Mouse (Mus musculus) midbrain, embryonic 13.5 days (tissue): Measurements from ENCODE around the gene Cpeb2. TPM values are rescaled to one million over a fixed set of nuclear protein-coding genes. Genes with fewer than 3 reads are reported as not detected.
A peak's percentile ranks its signal among the peaks of the same experiment; 100 is the strongest.

Experiments used
- ATAC-seq: fragments of 200-750 bp; cut with Nextera tagmentation; 2 replicates; pipeline ENCODE4 v1.8.0; 2017; ENCODE audit warnings: mild to moderate bottlenecking, moderate TSS enrichment, moderate library complexity
- H3K27ac ChIP-seq: fragments of 300-500 bp; sonication (generic); 2 replicates; pipeline ENCODE4 v1.5.1; 2015; ENCODE audit warnings: inconsistent platforms, mild to moderate bottlenecking, moderate library complexity
- H3K27me3 ChIP-seq: fragments of 300-500 bp; sonication (generic); 2 replicates; pipeline ENCODE4 v1.6.1; 2015; ENCODE audit warnings: mild to moderate bottlenecking, inconsistent platforms
- H3K36me3 ChIP-seq: fragments of 300-500 bp; sonication (generic); 2 replicates; pipeline ENCODE4 v1.6.1; 2015; ENCODE audit warnings: mild to moderate bottlenecking, inconsistent platforms
- H3K4me1 ChIP-seq: fragments of 300-500 bp; sonication (generic); replicated peaks from 2 replicates; pipeline ENCODE4 v1.6.1; 2015; ENCODE audit warnings: inconsistent platforms
- H3K4me2 ChIP-seq: fragments of 300-500 bp; sonication (generic); replicated peaks from 2 replicates; pipeline ENCODE4 v1.6.1; 2015; ENCODE audit warnings: moderate library complexity, mild to moderate bottlenecking, inconsistent platforms
- H3K4me3 ChIP-seq: fragments of 300-500 bp; sonication (generic); replicated peaks from 2 replicates; pipeline ENCODE4 v1.5.1; 2015; ENCODE audit warnings: mild to moderate bottlenecking, inconsistent platforms
- H3K9ac ChIP-seq: fragments of 300-500 bp; sonication (generic); replicated peaks from 2 replicates; pipeline ENCODE4 v1.6.1; 2015; ENCODE audit warnings: mild to moderate bottlenecking, inconsistent platforms
- H3K9me3 ChIP-seq: fragments of 300-500 bp; sonication (generic); 2 replicates; pipeline ENCODE4 v1.6.1; 2016; ENCODE audit warnings: mild to moderate bottlenecking, inconsistent platforms
- WGBS: fragments of 180-500 bp; shearing (Covaris S2); methylation state at CpG from one replicate; pipeline ENCODE4 v1.1.7; 2015; 5-methylcytosine and 5-hydroxymethylcytosine counted together
- polyA plus RNA-seq: library from polyadenylated mRNA; unstranded; fragments of >200 nt; fragmentation: Nextera tagmentation; extraction: Ambion mirVana; gene quantifications from 2 replicates; pipeline ENCODE4 v1.2.1, GENCODE M21; 2015

The Cpeb2 gene
- polyA plus RNA-seq, 1 experiment from 2014 or later: 12.1 TPM

DNA sequence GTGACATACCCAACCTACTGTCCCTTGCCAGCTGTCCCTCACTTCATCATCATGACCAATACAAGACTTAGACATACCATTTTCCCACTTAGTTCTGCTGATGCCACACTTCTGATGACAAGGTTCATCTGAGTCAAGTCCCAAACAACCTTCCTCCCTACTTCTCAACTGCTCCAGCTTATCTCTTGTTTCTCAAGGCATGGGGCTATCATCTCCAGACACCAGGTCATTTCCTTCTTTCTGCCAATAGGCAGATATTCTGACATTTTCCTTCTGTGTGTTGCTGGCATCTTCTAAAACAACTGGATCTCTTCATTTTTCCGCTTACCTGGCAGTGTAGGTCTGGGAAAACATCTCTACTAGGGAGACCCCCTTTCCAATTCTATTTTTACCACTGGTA lies 104.2 kb downstream of the Cpeb2 start:
- no peaks in the 10 kb centered on the region for H3K9me3 ChIP-seq
- H3K4me3 ChIP-seq: no peak overlapping the region
- no peaks in the 10 kb centered on the region for H3K27me3 ChIP-seq
- no peak overlapping the region for H3K9ac ChIP-seq
- H3K4me2 ChIP-seq: no peak overlapping the region
- WGBS: 93% methylated on average over 1 of the region's 1 CpGs
- H3K4me1 ChIP-seq: no peaks in the 10 kb centered on the region
- H3K36me3 ChIP-seq: no peaks in the 10 kb centered on the region
- no peak for ATAC-seq
- no peak overlapping the region for H3K27ac ChIP-seq

DNA sequence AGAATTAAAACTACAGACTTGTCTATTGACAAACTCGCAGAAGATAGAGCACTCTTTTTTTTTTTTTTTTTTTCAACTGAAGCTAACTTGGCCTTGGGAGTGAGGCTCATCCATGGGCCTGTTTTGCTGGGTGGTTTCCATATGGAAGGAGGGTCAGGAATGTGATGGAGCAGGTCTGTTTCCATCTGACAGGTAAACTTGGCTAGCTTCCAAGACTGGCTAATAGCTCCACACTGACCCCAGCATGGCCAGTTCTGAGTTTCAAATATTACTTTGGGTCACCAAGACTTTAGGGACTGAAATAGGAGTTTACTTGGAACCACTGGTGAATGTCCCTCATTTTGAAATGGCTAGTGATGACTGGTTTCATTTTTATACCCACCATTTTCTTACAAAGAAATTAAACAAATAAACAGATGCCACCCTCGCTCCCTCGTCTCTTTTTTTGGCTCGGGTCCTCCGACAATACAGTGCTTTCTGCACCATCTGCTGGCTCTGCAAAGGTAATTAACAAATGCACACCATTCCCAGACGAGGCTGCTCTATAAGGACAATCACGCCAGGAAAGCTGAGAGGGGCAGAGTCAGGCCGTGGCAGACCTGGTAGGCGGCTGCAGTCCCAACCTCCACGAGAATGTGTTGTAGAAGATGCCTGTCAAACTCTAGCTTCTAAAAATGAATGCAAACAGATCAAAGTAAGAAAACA lies 106.0 kb downstream of the Cpeb2 start:
- no peaks in the 10 kb centered on the region for H3K36me3 ChIP-seq
- no peaks in the 10 kb centered on the region for H3K4me1 ChIP-seq
- 60% methylated on average over 10 of the region's 10 CpGs for WGBS
- H3K27me3 ChIP-seq: no peaks in the 10 kb centered on the region
- H3K4me3 ChIP-seq: no peak overlapping the region
- peak; percentile 69; the same call in 1 of the 2 replicates for ATAC-seq
- no peak overlapping the region for H3K9ac ChIP-seq
- H3K9me3 ChIP-seq: no peaks in the 10 kb centered on the region
- H3K27ac ChIP-seq: no peak overlapping the region
- no peak overlapping the region for H3K4me2 ChIP-seq
